Mouse (Mus musculus) intestine, postnatal 0 days (tissue): ENCODE data around the gene Ykt6. TPM values are rescaled to one million over a fixed set of nuclear protein-coding genes. Genes with fewer than 3 reads are reported as not detected.

ENCODE experiments used
- ATAC-seq: fragments of 200-750 bp; cut with Nextera tagmentation; 2 replicates; pipeline ENCODE4 v1.8.0; 2017; ENCODE audit warnings: mild to moderate bottlenecking, moderate TSS enrichment, moderate library complexity
- H3K27ac ChIP-seq: fragments of 300-500 bp; sonication (generic); 2 replicates; pipeline ENCODE4 v1.5.1; 2014; ENCODE audit warnings: mild to moderate bottlenecking, low read depth, low read length, moderate library complexity
- H3K27me3 ChIP-seq: fragments of 300-500 bp; sonication (generic); replicated peaks from 2 replicates; pipeline ENCODE4 v1.6.1; 2014; ENCODE audit warnings: low read length, mixed read lengths; ENCODE audit not compliant: control insufficient read depth, insufficient read depth
- H3K36me3 ChIP-seq: fragments of 300-500 bp; sonication (generic); 2 replicates; pipeline ENCODE4 v1.6.1; 2014; ENCODE audit warnings: mild to moderate bottlenecking, moderate library complexity; ENCODE audit not compliant: control insufficient read depth, insufficient read depth
- H3K4me1 ChIP-seq: fragments of 300-500 bp; sonication (generic); replicated peaks from 2 replicates; pipeline ENCODE4 v1.6.1; 2014; ENCODE audit warnings: antibody characterized with exemption, low read length, mixed read lengths; ENCODE audit not compliant: control insufficient read depth, insufficient read depth
- H3K4me2 ChIP-seq: fragments of 300-500 bp; sonication (generic); replicated peaks from 2 replicates; pipeline ENCODE4 v1.6.1; 2014; ENCODE audit warnings: low read depth, mild to moderate bottlenecking, moderate library complexity
- H3K4me3 ChIP-seq: fragments of 300-500 bp; sonication (generic); 2 replicates; pipeline ENCODE4 v1.5.1; 2014; ENCODE audit warnings: low read depth, low read length
- H3K9ac ChIP-seq: fragments of 300-500 bp; sonication (generic); 2 replicates; pipeline ENCODE4 v1.6.1; 2014; ENCODE audit warnings: mild to moderate bottlenecking, low read depth, low read length
- H3K9me3 ChIP-seq: fragments of 300-500 bp; sonication (generic); 2 replicates; pipeline ENCODE4 v1.6.1; 2016; ENCODE audit warnings: mixed run types; ENCODE audit not compliant: control insufficient read depth
- CTCF ChIP-seq: sonication (generic); IDR thresholded peaks from 2 replicates; pipeline ENCODE4 v1.5.1; 2016; ENCODE audit warnings: low read depth, mild to moderate bottlenecking, control low read depth, antibody characterized with exemption, moderate library complexity
- WGBS: fragments of 180-500 bp; shearing (Covaris S2); extraction: QIAGEN DNeasy Blood & Tissue Kit; methylation state at CpG from one replicate; pipeline ENCODE4 v1.1.7; 2014; 5-methylcytosine and 5-hydroxymethylcytosine counted together
- polyA plus RNA-seq: library from polyadenylated mRNA; unstranded; fragments of >200 nt; fragmentation: Nextera tagmentation; extraction: Ambion mirVana; gene quantifications from 2 replicates; pipeline ENCODE4 v1.2.1, GENCODE M21; 2015

Ykt6 gene
- polyA plus RNA-seq, 1 experiment from 2014 or later = 53.8 TPM

GRCm38 (mm10) chr11:5913936-5914335 is 41.6 kb upstream of the Ykt6 start:
- Histone ChIP-seq H3K4me1 (no peaks in the 10 kb centered on the region), H3K4me3 (no peak overlapping the region), H3K27ac (no peak overlapping the region), H3K9ac (no peak overlapping the region), H3K4me2 (no peak overlapping the region), H3K27me3 (no peaks in the 10 kb centered on the region), H3K36me3 (no peaks in the 10 kb centered on the region), H3K9me3 (no peaks in the 10 kb centered on the region)
- ATAC-seq = no peak
- TF ChIP-seq CTCF = no peak
- 76% methylated on average over 4 of the region's 4 CpGs for WGBS

- TF ChIP-seq CTCF = no peak
- Histone ChIP-seq H3K9ac (no peak overlapping the region), H3K9me3 (no peaks in the 10 kb centered on the region), H3K4me1 (no peaks in the 10 kb centered on the region), H3K27ac (no peak overlapping the region), H3K4me3 (no peak overlapping the region), H3K36me3 (no peaks in the 10 kb centered on the region), H3K27me3 (no peaks in the 10 kb centered on the region), H3K4me2 (no peak overlapping the region)
- 59% methylated on average over 5 of the region's 5 CpGs for WGBS
- ATAC-seq = no peak
These were observed 40.6 kb upstream of the Ykt6 start for GRCm38 (mm10) chr11:5914940-5915339.

- ATAC-seq = no peak
- Histone ChIP-seq H3K4me2 (no peak overlapping the region), H3K27me3 (no peaks in the 10 kb centered on the region), H3K9me3 (no peaks in the 10 kb centered on the region), H3K27ac (no peak overlapping the region), H3K4me1 (no peaks in the 10 kb centered on the region), H3K9ac (no peak overlapping the region), H3K4me3 (no peak overlapping the region), H3K36me3 (no peaks in the 10 kb centered on the region)
- WGBS = 78% methylated on average over 5 of the region's 5 CpGs
- TF ChIP-seq CTCF = no peak
These were observed 39.9 kb upstream of the Ykt6 start for GRCm38 (mm10) chr11:5915429-5916177.

GRCm38 (mm10) chr11:5916178-5916548 is 39.3 kb upstream of the Ykt6 start:
- Histone ChIP-seq H3K4me2 (no peak overlapping the region), H3K9ac (no peak overlapping the region), H3K4me1 (no peaks in the 10 kb centered on the region), H3K9me3 (no peaks in the 10 kb centered on the region), H3K27ac (no peak overlapping the region), H3K27me3 (no peaks in the 10 kb centered on the region), H3K36me3 (no peaks in the 10 kb centered on the region), H3K4me3 (no peak overlapping the region)
- TF ChIP-seq CTCF = no peak
- no peak for ATAC-seq
- 69% methylated on average over 8 of the region's 8 CpGs for WGBS

GRCm38 (mm10) chr11:5918111-5918510 is 37.4 kb upstream of the Ykt6 start:
- no peak for ATAC-seq
- Histone ChIP-seq H3K27ac (no peak overlapping the region), H3K4me2 (no peak overlapping the region), H3K4me3 (no peak overlapping the region), H3K27me3 (no peaks in the 10 kb centered on the region), H3K36me3 (no peaks in the 10 kb centered on the region), H3K9ac (no peak overlapping the region), H3K9me3 (no peaks in the 10 kb centered on the region), H3K4me1 (no peaks in the 10 kb centered on the region)
- WGBS = 80% methylated on average over 2 of the region's 2 CpGs
- TF ChIP-seq CTCF = no peak

- no peak overlapping the region for H3K27ac ChIP-seq
- no peak overlapping the region for H3K4me3 ChIP-seq
- WGBS = 97% methylated on average over 4 of the region's 4 CpGs
- no peaks in the 10 kb centered on the region for H3K9me3 ChIP-seq
- H3K4me1 ChIP-seq = no peaks in the 10 kb centered on the region
- no peaks in the 10 kb centered on the region for H3K36me3 ChIP-seq
- ATAC-seq = no peak
- H3K4me2 ChIP-seq = no peak overlapping the region
- no peaks in the 10 kb centered on the region for H3K27me3 ChIP-seq
- no peak overlapping the region for H3K9ac ChIP-seq
- TF ChIP-seq CTCF = no peak
These were observed 35.9 kb upstream of the Ykt6 start for GRCm38 (mm10) chr11:5919606-5920005.
